Comparison of ENCODE assay signal across 25 mouse cellular contexts in genomic region chr15:100903811-100904210, GRCm38 (mm10). TPM values are rescaled to one million over a fixed set of nuclear protein-coding genes. Genes with fewer than 3 reads are reported as not detected.
DNase-seq lines count a peak whose midpoint lies in the region; ATAC-seq and TF ChIP-seq lines count a peak whose summit lies in the region.
"Had no signal": no experiment of that assay in that cellular context is flagged by ENCODE, and none has a peak within 500 bp of the region (broad histone marks: within the 10 kb centered on the region; RNA-seq: fewer than 3 reads in every experiment).

No protein-coding gene starts in this region.

- DNase-seq in cerebellum, postnatal 14 days = peak; percentile 40 to 51
- DNase-seq in cerebellum, adult 11-12 months = no peak
- peak; percentile 42 for DNase-seq in hindbrain, postnatal 0 days (ENCODE audit: low spot score)
- DNase-seq in kidney, postnatal 0 days (ENCODE audit: low spot score) = peak; percentile 20
- DNase-seq in kidney, postnatal 14 days = no peak
- peak; percentile 57 for DNase-seq in midbrain, postnatal 0 days (ENCODE audit: low spot score)
- no peak for DNase-seq in midbrain, embryonic 11.5 days (ENCODE audit: low spot score, missing footprints)
- DNase-seq: adrenal gland, postnatal 10 days; B cell, adult 2 months; cerebellum, adult 2 months; gastrocnemius, postnatal 25 days; heart, adult 18-20 months; heart, postnatal 10 days; heart, postnatal 36 days had no signal

- no peaks in the 10 kb centered on the region for H3K9me3 ChIP-seq in hindbrain, postnatal 0 days (ENCODE audit: low read length)
- no peaks in the 10 kb centered on the region for H3K9me3 ChIP-seq in hindbrain, embryonic 12.5 days (replicated peaks)
- no peaks in the 10 kb centered on the region for H3K9me3 ChIP-seq in kidney, postnatal 0 days (replicated peaks; ENCODE audit: low read length)
- H3K9me3 ChIP-seq in midbrain, postnatal 0 days (ENCODE audit: low read length) = no peaks in the 10 kb centered on the region
- no peaks in the 10 kb centered on the region for H3K9me3 ChIP-seq in midbrain, embryonic 11.5 days (ENCODE audit: control insufficient read depth, low read length)
- H3K9me3 ChIP-seq: forebrain, embryonic 10.5 days; heart, embryonic 12.5 days; heart, embryonic 15.5 days; hindbrain, embryonic 15.5 days had no signal

- 0 out of 2 replicates have a peak, but pooled peaks have one; percentile 35 for ATAC-seq in hindbrain, postnatal 0 days
- no peak for ATAC-seq in hindbrain, embryonic 12.5 days (ENCODE audit: low FRiP score)
- no peak for ATAC-seq in kidney, postnatal 0 days (replicated peaks; ENCODE audit: low FRiP score, low read depth)
- no peak for ATAC-seq in midbrain, postnatal 0 days (ENCODE audit: low FRiP score)
- no peak for ATAC-seq in midbrain, embryonic 11.5 days (ENCODE audit: low FRiP score)
- ATAC-seq: forebrain, embryonic 13.5 days; inflammation-experienced regulatory T-cells, adult 6 months; intestine, embryonic 16.5 days; Patski had no signal

- H3K27me3 ChIP-seq in hindbrain, postnatal 0 days (ENCODE audit: insufficient read depth, low read length) = no peaks in the 10 kb centered on the region
- H3K27me3 ChIP-seq in hindbrain, embryonic 12.5 days = no peaks in the 10 kb centered on the region
- no peaks in the 10 kb centered on the region for H3K27me3 ChIP-seq in kidney, postnatal 0 days (ENCODE audit: insufficient read depth, low read length)
- H3K27me3 ChIP-seq in midbrain, postnatal 0 days (ENCODE audit: insufficient read depth, low read length) = no peaks in the 10 kb centered on the region
- H3K27me3 ChIP-seq in midbrain, embryonic 11.5 days (ENCODE audit: control insufficient read depth, insufficient read depth, low read length) = no peaks in the 10 kb centered on the region
- H3K27me3 ChIP-seq: forebrain, embryonic 13.5 days; heart, embryonic 12.5 days; heart, embryonic 15.5 days; hindbrain, embryonic 15.5 days; Patski had no signal

- no peak for TF ChIP-seq CTCF in hindbrain, postnatal 0 days (IDR thresholded peaks at IDR 0.05; ENCODE audit: low read depth)
- TF ChIP-seq CTCF in kidney, postnatal 0 days (IDR thresholded peaks at IDR 0.05; ENCODE audit: low read depth) = no peak
- TF ChIP-seq CTCF in midbrain, postnatal 0 days (IDR thresholded peaks at IDR 0.05) = no peak

- H3K4me2 ChIP-seq in hindbrain, postnatal 0 days (ENCODE audit: low read depth, low read length) = no peak overlapping the region
- no peak overlapping the region for H3K4me2 ChIP-seq in hindbrain, embryonic 12.5 days (replicated peaks)
- H3K4me2 ChIP-seq in kidney, postnatal 0 days (ENCODE audit: low read length) = no peak overlapping the region
- H3K4me2 ChIP-seq in midbrain, postnatal 0 days (ENCODE audit: low read depth, low read length, poor library complexity, severe bottlenecking) = no peak overlapping the region
- no peak overlapping the region for H3K4me2 ChIP-seq in midbrain, embryonic 11.5 days
- H3K4me2 ChIP-seq: forebrain, embryonic 13.5 days; heart, embryonic 12.5 days; heart, embryonic 15.5 days; hindbrain, embryonic 15.5 days had no signal

- H3K27ac ChIP-seq in hindbrain, postnatal 0 days = peak overlapping the region; percentile 15; the same call in 1 of the 2 replicates
- H3K27ac ChIP-seq in hindbrain, embryonic 12.5 days = no peak overlapping the region
- H3K27ac ChIP-seq in kidney, postnatal 0 days = no peak overlapping the region
- no peak overlapping the region for H3K27ac ChIP-seq in midbrain, postnatal 0 days (ENCODE audit: low read depth, low read length)
- no peak overlapping the region for H3K27ac ChIP-seq in midbrain, embryonic 11.5 days (ENCODE audit: low read depth, low read length)
- H3K27ac ChIP-seq: forebrain, embryonic 10.5 days; forebrain, embryonic 13.5 days; heart, embryonic 15.5 days; hindbrain, embryonic 10.5 days; hindbrain, embryonic 15.5 days had no signal

- WGBS in hindbrain, postnatal 0 days = 46% methylated on average over 9 of the region's 9 CpGs
- WGBS in hindbrain, embryonic 12.5 days = 71% methylated on average over 9 of the region's 9 CpGs
- WGBS in kidney, postnatal 0 days = 42% methylated on average over 9 of the region's 9 CpGs
- WGBS in midbrain, postnatal 0 days = 59% methylated on average over 9 of the region's 9 CpGs
- 66% methylated on average over 9 of the region's 9 CpGs for WGBS in midbrain, embryonic 11.5 days

- H3K9ac ChIP-seq in hindbrain, postnatal 0 days (replicated peaks; ENCODE audit: low read length) = no peak overlapping the region
- no peak overlapping the region for H3K9ac ChIP-seq in hindbrain, embryonic 12.5 days
- no peak overlapping the region for H3K9ac ChIP-seq in kidney, postnatal 0 days (ENCODE audit: low read depth, low read length)
- no peak overlapping the region for H3K9ac ChIP-seq in midbrain, postnatal 0 days (replicated peaks; ENCODE audit: low read length, poor library complexity, severe bottlenecking)
- H3K9ac ChIP-seq in midbrain, embryonic 11.5 days (ENCODE audit: low read length) = no peak overlapping the region
- H3K9ac ChIP-seq: forebrain, embryonic 13.5 days; heart, embryonic 12.5 days; heart, embryonic 15.5 days; hindbrain, embryonic 15.5 days had no signal

- 0 out of 2 replicates have a peak, but pooled peaks cover 5% of the 10 kb centered on the region for H3K4me1 ChIP-seq in hindbrain, postnatal 0 days (ENCODE audit: insufficient read depth, low read length)
- peaks cover under 1% of the 10 kb centered on the region for H3K4me1 ChIP-seq in hindbrain, embryonic 12.5 days
- H3K4me1 ChIP-seq in kidney, postnatal 0 days (replicated peaks; ENCODE audit: insufficient read depth, low read length) = no peaks in the 10 kb centered on the region
- no peaks in the 10 kb centered on the region for H3K4me1 ChIP-seq in midbrain, postnatal 0 days (ENCODE audit: insufficient read depth, low read length)
- H3K4me1 ChIP-seq in midbrain, embryonic 11.5 days (ENCODE audit: control insufficient read depth, insufficient read depth, low read length) = no peaks in the 10 kb centered on the region
- H3K4me1 ChIP-seq: heart, embryonic 12.5 days; heart, embryonic 15.5 days had no signal

- H3K36me3 ChIP-seq in hindbrain, postnatal 0 days (ENCODE audit: insufficient read depth, low read length) = no peaks in the 10 kb centered on the region
- 0 out of 2 replicates have a peak, but pooled peaks cover 4% of the 10 kb centered on the region for H3K36me3 ChIP-seq in hindbrain, embryonic 12.5 days
- no peaks in the 10 kb centered on the region for H3K36me3 ChIP-seq in kidney, postnatal 0 days (ENCODE audit: insufficient read depth, low read length)
- no peaks in the 10 kb centered on the region; the same call in 1 of the 2 replicates for H3K36me3 ChIP-seq in midbrain, postnatal 0 days (ENCODE audit: insufficient read depth, low read length)
- H3K36me3 ChIP-seq in midbrain, embryonic 11.5 days (ENCODE audit: control insufficient read depth, insufficient read depth, low read length) = 0 out of 2 replicates have a peak, but pooled peaks cover 3% of the 10 kb centered on the region
- H3K36me3 ChIP-seq: G1E; heart, embryonic 12.5 days; heart, embryonic 15.5 days; hindbrain, embryonic 15.5 days had no signal

- H3K4me3 ChIP-seq in hindbrain, postnatal 0 days (ENCODE audit: low read length) = no peak overlapping the region
- no peak overlapping the region for H3K4me3 ChIP-seq in hindbrain, embryonic 12.5 days
- no peak overlapping the region for H3K4me3 ChIP-seq in kidney, postnatal 0 days (replicated peaks; ENCODE audit: low read depth, low read length)
- no peak overlapping the region for H3K4me3 ChIP-seq in midbrain, postnatal 0 days (ENCODE audit: low read depth, low read length)
- no peak overlapping the region for H3K4me3 ChIP-seq in midbrain, embryonic 11.5 days (ENCODE audit: low read depth, low read length)
- H3K4me3 ChIP-seq: forebrain, embryonic 10.5 days; forebrain, embryonic 13.5 days; heart, embryonic 12.5 days; heart, embryonic 15.5 days; hindbrain, embryonic 10.5 days; hindbrain, embryonic 15.5 days had no signal

RNA-seq across cellular contexts. Expression of gene Scn8a, which starts 34.2 kb away (rescaled TPM):
- total RNA-seq in hindbrain, postnatal 0 days (2014; rRNA removed) = 40.1 and 45.7 TPM in 2 replicates
- 26.9 and 32.4 TPM in 2 replicates for polyA plus RNA-seq in hindbrain, postnatal 0 days (2015; fragmentation: Nextera tagmentation; extraction: Ambion mirVana)
- 19.2 and 20.2 TPM in 2 replicates for polyA plus RNA-seq in hindbrain, embryonic 12.5 days (2016; fragmentation: Nextera tagmentation; extraction: Ambion mirVana)
- polyA plus RNA-seq in kidney, postnatal 0 days (2015; fragmentation: Nextera tagmentation; extraction: Ambion mirVana) = 5.9 and 8.3 TPM in 2 replicates
- total RNA-seq in midbrain, postnatal 0 days (2014; rRNA removed) = 31.3 and 37.7 TPM in 2 replicates
- 14.1 and 22.4 TPM in 2 replicates for polyA plus RNA-seq in midbrain, postnatal 0 days (2015; fragmentation: Nextera tagmentation; extraction: Ambion mirVana)
- 11.6 and 14.9 TPM in 2 replicates for polyA plus RNA-seq in midbrain, embryonic 11.5 days (2014; fragmentation: Nextera tagmentation; extraction: Ambion mirVana)
- total RNA-seq: heart, adult 18-20 months had no signal
- polyA plus RNA-seq: G1E had no signal

Comparison
In these comparisons a context has a peak if more than half of its experiments do, and no peak if none do; other contexts are left out.
1. DNase-seq: peak in cerebellum, postnatal 14 days (2 of 2), hindbrain, postnatal 0 days (single experiment), kidney, postnatal 0 days (single experiment) and midbrain, postnatal 0 days (single experiment); none in cerebellum, adult 11-12 months (single experiment), kidney, postnatal 14 days (single experiment) and midbrain, embryonic 11.5 days (single experiment).